Mouse (Mus musculus) hindbrain, postnatal 0 days (tissue): ENCODE data around the gene Ift22. TPM values are rescaled to one million over a fixed set of nuclear protein-coding genes. Genes with fewer than 3 reads are reported as not detected.

Source experiments
- ATAC-seq: fragments of 200-750 bp; cut with Nextera tagmentation; 2 replicates; pipeline ENCODE4 v1.8.0; 2017; ENCODE audit warnings: mild to moderate bottlenecking, moderate TSS enrichment, moderate library complexity
- DNase-seq: peaks from one replicate; pipeline ENCODE4 v3.0.0-alpha.2; 2015; ENCODE audit warnings: low spot score
- H3K27ac ChIP-seq: fragments of 300-500 bp; sonication (generic); 2 replicates; pipeline ENCODE4 v1.5.1; 2014; ENCODE audit warnings: mild to moderate bottlenecking
- H3K27me3 ChIP-seq: fragments of 300-500 bp; sonication (generic); 2 replicates; pipeline ENCODE4 v1.6.1; 2014; ENCODE audit warnings: low read length, mixed read lengths; ENCODE audit not compliant: insufficient read depth
- H3K36me3 ChIP-seq: fragments of 300-500 bp; sonication (generic); 2 replicates; pipeline ENCODE4 v1.6.1; 2014; ENCODE audit warnings: low read length, mixed read lengths; ENCODE audit not compliant: insufficient read depth
- H3K4me1 ChIP-seq: fragments of 300-500 bp; sonication (generic); 2 replicates; pipeline ENCODE4 v1.6.1; 2014; ENCODE audit warnings: antibody characterized with exemption, low read length, mixed read lengths; ENCODE audit not compliant: insufficient read depth
- H3K4me2 ChIP-seq: fragments of 300-500 bp; sonication (generic); 2 replicates; pipeline ENCODE4 v1.6.1; 2014; ENCODE audit warnings: low read depth, mild to moderate bottlenecking, low read length, moderate library complexity, mixed read lengths
- H3K4me3 ChIP-seq: fragments of 300-500 bp; sonication (generic); 2 replicates; pipeline ENCODE4 v1.5.1; 2014; ENCODE audit warnings: low read length
- H3K9ac ChIP-seq: fragments of 300-500 bp; sonication (generic); replicated peaks from 2 replicates; pipeline ENCODE4 v1.6.1; 2014; ENCODE audit warnings: mild to moderate bottlenecking, low read length, moderate library complexity, mixed read lengths
- H3K9me3 ChIP-seq: fragments of 300-500 bp; sonication (generic); 2 replicates; pipeline ENCODE4 v1.6.1; 2016; ENCODE audit warnings: low read length, mixed read lengths
- CTCF ChIP-seq: IDR thresholded peaks from 2 replicates; pipeline ENCODE4 v1.5.1; 2016; ENCODE audit warnings: antibody characterized with exemption, control low read depth, low read depth
- WGBS: fragments of 180-500 bp; shearing (Covaris S2); extraction: QIAGEN DNeasy Blood & Tissue Kit; methylation state at CpG from one replicate; pipeline ENCODE4 v1.1.7; 2014; 5-methylcytosine and 5-hydroxymethylcytosine counted together
- polyA plus RNA-seq: library from polyadenylated mRNA; unstranded; fragments of >200 nt; fragmentation: Nextera tagmentation; extraction: Ambion mirVana; gene quantifications from 2 replicates; pipeline ENCODE4 v1.2.1, GENCODE M21; 2015
- total RNA-seq: library from RNA; depleted of rRNA; stranded (reverse); fragments of >200 nt; gene quantifications from 2 replicates; pipeline ENCODE4 v1.2.3, GENCODE M21; 2014

The Ift22 gene
- total and polyA plus RNA-seq, 2 experiments from 2014 or later, result 20.1 to 123 TPM

- no peak overlapping the region for H3K4me2 ChIP-seq
- H3K27me3 ChIP-seq, result no peaks in the 10 kb centered on the region
- WGBS, result 90% methylated on average over 9 of the region's 9 CpGs
- H3K4me1 ChIP-seq, result no peaks in the 10 kb centered on the region
- no peak overlapping the region for H3K27ac ChIP-seq
- no peak overlapping the region for H3K9ac ChIP-seq
- TF ChIP-seq CTCF, result no peak
- H3K36me3 ChIP-seq, result no peaks in the 10 kb centered on the region
- no peaks in the 10 kb centered on the region for H3K9me3 ChIP-seq
- H3K4me3 ChIP-seq, result no peak overlapping the region
- DNase-seq (no peak), ATAC-seq (no peak)
These were observed 14.9 kb downstream of the Ift22 start for GRCm38 (mm10) chr5:136922830-136923229.

GRCm38 (mm10) chr5:136923751-136924478 is 16.0 kb downstream of the Ift22 start:
- H3K27me3 ChIP-seq, result no peaks in the 10 kb centered on the region
- H3K4me3 ChIP-seq, result no peak overlapping the region
- H3K4me1 ChIP-seq, result no peaks in the 10 kb centered on the region
- no peak for ATAC-seq
- H3K27ac ChIP-seq, result no peak overlapping the region
- no peak for TF ChIP-seq CTCF
- H3K9me3 ChIP-seq, result no peaks in the 10 kb centered on the region
- WGBS, result 74% methylated on average over 7 of the region's 7 CpGs
- no peak overlapping the region for H3K4me2 ChIP-seq
- H3K36me3 ChIP-seq, result no peaks in the 10 kb centered on the region
- DNase-seq, result no peak
- no peak overlapping the region for H3K9ac ChIP-seq

- no peak overlapping the region for H3K9ac ChIP-seq
These were observed 21.1 kb downstream of the Ift22 start for GRCm38 (mm10) chr5:136929073-136929472.

DNA sequence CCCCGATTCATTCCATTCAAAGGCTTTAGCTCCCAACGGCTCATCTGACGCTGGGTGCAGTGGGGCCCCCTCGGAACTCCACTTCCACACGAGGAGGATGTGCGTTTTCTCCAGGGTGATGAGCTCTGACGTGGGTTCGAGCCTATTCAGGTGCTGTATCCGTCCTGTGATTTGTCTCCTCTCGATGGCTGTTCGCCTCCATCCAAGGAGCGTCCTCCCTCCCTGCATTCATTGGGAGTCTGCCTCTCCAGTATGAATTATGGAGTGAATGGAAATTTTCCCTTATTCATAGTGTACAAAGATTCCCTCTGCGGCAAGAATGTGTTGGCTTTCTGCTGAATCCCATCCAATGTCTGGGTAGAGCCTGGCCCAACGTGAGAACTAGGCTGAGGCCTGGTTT is 23.9 kb downstream of the Ift22 start:
- no peak overlapping the region for H3K4me3 ChIP-seq
- H3K9me3 ChIP-seq, result no peaks in the 10 kb centered on the region
- 73% methylated on average over 14 of the region's 14 CpGs for WGBS
- no peak for TF ChIP-seq CTCF
- H3K4me2 ChIP-seq, result no peak overlapping the region
- H3K4me1 ChIP-seq, result no peaks in the 10 kb centered on the region
- DNase-seq (no peak), ATAC-seq (no peak)
- H3K36me3 ChIP-seq, result no peaks in the 10 kb centered on the region
- H3K9ac ChIP-seq, result 0 out of 2 replicates have a peak overlapping the region, but pooled peaks have one; percentile 21
- 0 out of 2 replicates have a peak overlapping the region, but pooled peaks have one; percentile 15 for H3K27ac ChIP-seq
- no peaks in the 10 kb centered on the region for H3K27me3 ChIP-seq

More at GRCm38 (mm10) chr5:136929073-136929472, 21.1 kb downstream of the Ift22 start:
- ATAC-seq, result peak; percentile 85
- DNase-seq, result peak; percentile 94
- Histone ChIP-seq H3K4me2 (no peak overlapping the region), H3K36me3 (no peaks in the 10 kb centered on the region), H3K4me3 (no peak overlapping the region), H3K27me3 (no peaks in the 10 kb centered on the region), H3K9me3 (no peaks in the 10 kb centered on the region), H3K27ac (peak overlapping the region; percentile 45; the same call in 1 of the 2 replicates), H3K4me1 (no peaks in the 10 kb centered on the region)
- 21% methylated on average over 4 of the region's 4 CpGs for WGBS
- peak; percentile 97 for TF ChIP-seq CTCF

DNA sequence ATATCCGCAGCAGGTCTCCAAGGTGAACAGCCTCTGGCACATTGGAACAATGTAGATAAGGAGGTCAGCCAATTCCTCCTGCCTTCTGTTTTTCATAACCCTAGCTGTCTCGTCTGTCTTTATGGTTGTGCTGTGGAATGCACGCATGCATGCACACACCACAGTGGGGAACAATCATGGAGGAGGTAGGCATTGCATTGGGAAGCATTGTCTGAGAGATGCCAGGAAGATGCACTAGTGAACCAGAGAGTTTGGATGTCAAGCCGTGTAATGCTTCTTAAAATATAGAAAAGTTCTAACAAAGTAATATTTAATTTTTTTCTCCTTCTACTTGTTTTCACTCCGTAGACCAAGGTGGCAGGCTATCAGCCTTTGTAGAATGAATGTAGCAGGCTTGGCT is 25.0 kb downstream of the Ift22 start:
- H3K4me2 ChIP-seq, result no peak overlapping the region
- H3K4me3 ChIP-seq, result no peak overlapping the region
- no peaks in the 10 kb centered on the region for H3K9me3 ChIP-seq
- H3K27ac ChIP-seq, result no peak overlapping the region
- 79% methylated on average over 5 of the region's 5 CpGs for WGBS
- DNase-seq (no peak), ATAC-seq (no peak)
- H3K27me3 ChIP-seq, result no peaks in the 10 kb centered on the region
- no peak for TF ChIP-seq CTCF
- H3K36me3 ChIP-seq, result no peaks in the 10 kb centered on the region
- H3K4me1 ChIP-seq, result no peaks in the 10 kb centered on the region
- H3K9ac ChIP-seq, result no peak overlapping the region

DNA sequence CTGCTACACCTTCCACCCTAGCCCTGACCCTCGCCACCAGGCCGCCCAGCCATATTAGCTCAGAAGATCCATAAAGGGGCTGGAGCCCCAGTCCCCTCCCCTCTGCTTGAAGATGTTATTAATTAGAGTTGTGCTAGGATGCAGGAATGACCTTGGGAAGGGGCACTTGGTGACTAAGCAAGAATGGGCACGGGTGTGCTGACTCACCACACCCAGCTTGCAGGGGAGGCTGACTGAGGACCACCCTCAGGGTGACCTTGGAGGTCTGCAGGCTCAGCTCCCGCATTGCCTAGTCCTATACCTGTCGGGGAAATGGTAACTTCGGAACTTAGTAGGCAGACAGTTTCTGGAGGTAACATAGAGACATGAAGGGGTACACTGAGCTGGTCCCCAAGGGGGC is 26.0 kb downstream of the Ift22 start:
- Histone ChIP-seq H3K36me3 (no peaks in the 10 kb centered on the region), H3K4me1 (no peaks in the 10 kb centered on the region), H3K9ac (no peak overlapping the region), H3K4me3 (no peak overlapping the region), H3K27me3 (no peaks in the 10 kb centered on the region), H3K4me2 (no peak overlapping the region), H3K9me3 (no peaks in the 10 kb centered on the region), H3K27ac (no peak overlapping the region)
- WGBS, result 91% methylated on average over 6 of the region's 6 CpGs
- no peak for TF ChIP-seq CTCF
- no peak for DNase-seq
- no peak for ATAC-seq
